Mouse (Mus musculus) liver, embryonic 12.5 days (tissue): ENCODE measurements at regions not wholly inside any gene's neighbourhood (a gene's known extent, or its start where the extent isn't known, plus 50 kb on each side); places are given as distances from the start of the nearest gene placed in this dataset.
"Not testable (repeated sequence)": the region's sequence is repeated elsewhere in the genome, so short reads cannot be mapped to it uniquely, and the experiment has no call there.

Experiments
- ATAC-seq: fragments of 200-750 bp; cut with Nextera tagmentation; 2 replicates; pipeline ENCODE4 v1.8.0; 2017; ENCODE audit warnings: moderate number of reproducible peaks, mild to moderate bottlenecking, moderate library complexity
- H3K27ac ChIP-seq: fragments of 300-500 bp; sonication (generic); 2 replicates; pipeline ENCODE4 v1.5.1; 2016; ENCODE audit warnings: mild to moderate bottlenecking
- H3K27me3 ChIP-seq: fragments of 300-500 bp; sonication (generic); replicated peaks from 2 replicates; pipeline ENCODE4 v1.6.1; 2016; ENCODE audit warnings: mild to moderate bottlenecking, moderate library complexity
- H3K36me3 ChIP-seq: fragments of 300-500 bp; sonication (generic); 2 replicates; pipeline ENCODE4 v1.6.1; 2016; ENCODE audit warnings: mild to moderate bottlenecking, moderate library complexity
- H3K4me1 ChIP-seq: fragments of 300-500 bp; sonication (generic); 2 replicates; pipeline ENCODE4 v1.6.1; 2016
- H3K4me2 ChIP-seq: fragments of 300-500 bp; sonication (generic); 2 replicates; pipeline ENCODE4 v1.6.1; 2016; ENCODE audit warnings: mild to moderate bottlenecking, moderate library complexity
- H3K4me3 ChIP-seq: fragments of 300-500 bp; sonication (generic); 2 replicates; pipeline ENCODE4 v1.5.1; 2016; ENCODE audit warnings: mild to moderate bottlenecking, moderate library complexity
- H3K9ac ChIP-seq: fragments of 300-500 bp; sonication (generic); 2 replicates; pipeline ENCODE4 v1.6.1; 2016; ENCODE audit warnings: mild to moderate bottlenecking, moderate library complexity
- H3K9me3 ChIP-seq: fragments of 300-500 bp; sonication (generic); replicated peaks from 2 replicates; pipeline ENCODE4 v1.6.1; 2016; ENCODE audit warnings: mild to moderate bottlenecking, moderate library complexity
- WGBS: fragments of 180-500 bp; shearing (Covaris S2); methylation state at CpG from one replicate; pipeline ENCODE4 v1.1.7; 2016; ENCODE audit not compliant: insufficient replicate concordance; 5-methylcytosine and 5-hydroxymethylcytosine counted together

DNA sequence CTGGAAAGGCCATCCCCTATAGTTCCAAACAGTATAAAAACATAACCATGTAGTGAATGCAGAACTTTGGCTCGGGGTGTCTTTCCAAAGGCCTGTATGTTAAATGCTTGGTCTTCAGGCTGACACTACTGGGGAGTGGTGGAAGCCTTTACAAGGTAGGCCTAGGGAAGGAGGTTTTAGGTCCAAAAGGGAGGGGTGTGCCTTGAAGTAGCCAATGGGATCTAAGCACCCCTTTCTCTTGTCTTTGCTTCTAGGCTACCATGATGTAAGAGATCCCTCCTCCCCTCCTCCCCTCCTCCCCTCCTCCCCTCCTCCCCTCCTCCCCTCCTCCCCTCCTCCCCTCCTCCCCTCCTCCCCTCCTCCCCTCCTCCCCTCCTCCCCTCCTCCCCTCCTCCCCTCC, 56.5 kb upstream of the Fzd7 start:
- not testable (repeated sequence) for ATAC-seq, H3K36me3 ChIP-seq, H3K4me1 ChIP-seq, H3K9ac ChIP-seq, H3K4me2 ChIP-seq, H3K9me3 ChIP-seq, H3K27ac ChIP-seq, H3K4me3 ChIP-seq, H3K27me3 ChIP-seq
- WGBS: 69% methylated on average over 1 of the region's 1 CpGs

DNA sequence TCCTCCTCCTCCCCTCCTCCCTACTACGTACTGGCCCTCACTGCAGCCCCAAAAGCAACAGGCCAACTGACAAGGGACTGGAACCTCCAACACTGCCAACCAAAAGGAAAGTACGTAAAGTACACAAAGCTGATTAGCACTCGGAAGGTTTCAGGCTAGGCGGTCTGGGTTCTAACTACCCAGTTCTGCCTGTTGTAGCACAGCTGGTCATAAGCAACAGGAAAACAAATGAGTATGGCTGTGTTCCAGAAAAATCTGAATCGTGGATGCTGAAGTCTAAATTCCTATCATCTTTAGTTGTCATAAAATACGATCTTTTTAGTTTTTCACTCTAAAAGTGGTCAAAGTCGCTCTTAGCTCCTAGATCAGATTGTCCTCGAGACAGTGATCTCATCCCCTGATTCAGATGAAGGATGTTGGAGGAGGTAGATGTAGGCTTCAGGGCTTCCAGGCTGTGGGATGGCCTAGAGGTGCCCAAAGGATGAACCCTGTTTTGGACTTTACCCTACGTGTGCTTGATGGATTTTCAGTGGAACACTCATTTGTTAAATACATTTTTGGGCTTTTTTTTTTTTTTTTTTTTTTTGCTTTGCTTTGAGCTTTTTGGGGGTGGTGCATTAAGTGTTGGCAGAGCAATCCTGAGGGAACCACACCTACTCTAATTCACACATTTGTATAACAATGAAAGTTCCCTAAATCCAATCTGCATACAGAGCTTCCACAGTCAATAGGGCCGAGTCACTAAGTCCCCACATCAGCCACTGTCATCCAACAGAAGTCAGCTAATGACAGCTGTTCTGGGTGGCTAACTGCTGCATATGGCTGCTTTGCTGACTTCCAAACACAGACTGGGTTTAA, 55.6 kb upstream of the Fzd7 start:
- no peak overlapping the region for H3K27ac ChIP-seq
- H3K36me3 ChIP-seq: no peaks in the 10 kb centered on the region
- H3K4me1 ChIP-seq: 0 out of 2 replicates have a peak, but pooled peaks cover 10% of the 10 kb centered on the region
- WGBS: 57% methylated on average over 9 of the region's 10 CpGs
- H3K4me2 ChIP-seq: no peak overlapping the region
- no peak overlapping the region for H3K4me3 ChIP-seq
- H3K9ac ChIP-seq: no peak overlapping the region
- ATAC-seq: no peak
- no peaks in the 10 kb centered on the region for H3K9me3 ChIP-seq
- no peaks in the 10 kb centered on the region for H3K27me3 ChIP-seq

DNA sequence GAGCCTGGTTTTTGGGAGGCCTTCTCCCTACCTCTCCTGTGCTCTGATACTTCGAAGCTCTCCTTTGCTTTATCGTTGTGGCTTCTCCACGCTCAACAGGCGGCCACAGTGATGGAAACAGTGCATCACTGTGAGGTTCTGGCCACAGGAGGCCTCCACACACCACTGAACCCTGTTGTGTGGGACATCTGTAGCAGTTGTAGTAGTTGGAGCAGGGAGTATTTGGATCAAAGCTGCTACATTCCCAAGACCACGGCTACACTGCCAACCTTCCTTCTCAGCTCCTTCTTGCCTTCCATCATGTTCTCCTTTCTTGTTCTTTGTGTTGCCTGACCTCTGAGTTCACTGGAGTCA, 55.0 kb upstream of the Fzd7 start:
- Histone ChIP-seq H3K27ac (no peak overlapping the region), H3K9ac (no peak overlapping the region), H3K4me3 (no peak overlapping the region), H3K4me1 (0 out of 2 replicates have a peak, but pooled peaks cover 10% of the 10 kb centered on the region), H3K27me3 (no peaks in the 10 kb centered on the region), H3K9me3 (no peaks in the 10 kb centered on the region), H3K4me2 (no peak overlapping the region), H3K36me3 (no peaks in the 10 kb centered on the region)
- WGBS: 57% methylated on average over 5 of the region's 5 CpGs
- no peak for ATAC-seq

DNA sequence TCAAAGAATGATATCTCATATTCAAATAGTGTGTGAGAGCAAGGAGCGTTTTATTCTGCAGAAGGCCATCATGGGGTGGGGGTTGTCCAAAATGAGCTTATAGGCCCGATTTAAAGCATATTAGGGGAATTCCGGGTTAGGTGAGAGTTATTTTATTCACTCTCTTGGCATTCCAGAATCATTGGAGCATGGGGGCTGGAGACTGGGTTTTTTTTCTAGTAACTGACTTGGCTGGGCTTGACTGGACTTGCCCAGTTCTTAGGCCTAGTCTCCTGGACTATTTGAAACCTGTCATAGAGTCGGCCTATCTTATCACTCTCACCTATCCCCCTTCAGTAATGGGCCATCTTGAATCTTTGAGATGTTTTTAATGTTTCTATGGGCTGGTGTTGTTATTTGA, 52.9 kb upstream of the Fzd7 start:
- H3K4me1 ChIP-seq: no peaks in the 10 kb centered on the region
- 73% methylated on average over 4 of the region's 4 CpGs for WGBS

DNA sequence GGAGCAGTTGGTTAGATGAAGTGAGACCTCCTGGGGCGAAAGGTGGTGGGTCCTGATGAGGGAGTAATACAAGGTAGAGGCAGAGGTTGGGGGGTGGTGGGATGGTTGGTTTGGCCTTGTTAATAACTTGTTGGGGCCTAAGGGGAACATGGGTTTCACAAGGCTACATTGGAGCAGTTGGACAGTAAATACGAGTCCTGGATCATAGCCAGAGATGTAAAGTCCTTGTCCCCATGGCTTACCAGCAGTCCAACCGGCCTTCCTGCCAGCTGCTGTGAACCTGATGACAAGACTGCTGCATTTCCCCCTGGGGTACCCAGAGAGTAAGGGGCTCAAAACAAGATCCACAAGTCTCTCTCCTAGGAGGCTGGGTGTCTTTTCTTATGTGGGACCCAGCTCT, 52.0 kb upstream of the Fzd7 start:
- no peak overlapping the region for H3K27ac ChIP-seq
- WGBS: 67% methylated on average over 3 of the region's 3 CpGs

More for the DNA sequence above, 52.9 kb upstream of the Fzd7 start:
- no peak overlapping the region for H3K4me3 ChIP-seq
- ATAC-seq: no peak
- H3K36me3 ChIP-seq: no peaks in the 10 kb centered on the region
- no peak overlapping the region for H3K27ac ChIP-seq
- no peaks in the 10 kb centered on the region for H3K9me3 ChIP-seq
- H3K27me3 ChIP-seq: no peaks in the 10 kb centered on the region
- H3K4me2 ChIP-seq: no peak overlapping the region
- H3K9ac ChIP-seq: no peak overlapping the region

DNA sequence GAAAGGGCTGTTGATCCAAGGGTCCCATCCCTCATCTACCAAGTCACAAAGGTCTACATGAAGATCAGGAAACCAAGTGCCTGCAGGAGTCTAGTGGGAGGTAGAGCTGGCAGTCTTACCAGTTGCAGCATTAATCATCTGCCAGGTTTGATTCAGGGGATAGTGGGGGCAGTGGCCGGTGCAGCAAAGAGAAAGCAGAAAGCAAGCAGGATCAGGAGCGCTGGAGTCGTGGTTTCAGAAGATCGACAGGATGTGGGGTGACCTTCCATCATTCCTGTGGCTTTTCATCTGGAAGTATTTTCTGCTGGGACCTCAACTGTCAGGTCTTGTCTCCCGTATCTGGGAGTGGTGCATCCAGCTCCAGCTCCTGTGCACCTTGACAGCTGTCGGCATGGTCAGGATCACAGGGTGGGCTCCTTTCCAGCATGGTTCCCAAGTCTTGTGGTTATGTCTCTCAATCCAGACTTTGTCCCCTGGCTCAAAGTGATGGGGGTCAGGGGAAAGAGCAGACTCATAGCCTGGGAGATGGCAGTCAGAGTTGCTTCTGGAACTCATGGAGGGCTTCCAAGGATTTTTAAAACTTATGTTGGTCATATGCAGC, 51.2 kb upstream of the Fzd7 start:
- Histone ChIP-seq H3K36me3 (no peaks in the 10 kb centered on the region), H3K27ac (no peak overlapping the region), H3K9me3 (no peaks in the 10 kb centered on the region), H3K27me3 (no peaks in the 10 kb centered on the region), H3K4me1 (no peaks in the 10 kb centered on the region), H3K4me2 (no peak overlapping the region), H3K9ac (no peak overlapping the region), H3K4me3 (no peak overlapping the region)
- ATAC-seq: no peak
- WGBS: 56% methylated on average over 6 of the region's 6 CpGs

More for the DNA sequence above, 52.0 kb upstream of the Fzd7 start:
- ATAC-seq: no peak
- Histone ChIP-seq H3K4me1 (no peaks in the 10 kb centered on the region), H3K4me2 (no peak overlapping the region), H3K4me3 (no peak overlapping the region), H3K27me3 (no peaks in the 10 kb centered on the region), H3K9ac (no peak overlapping the region), H3K36me3 (no peaks in the 10 kb centered on the region), H3K9me3 (no peaks in the 10 kb centered on the region)
